Comparison of ENCODE assay signal across 8 mouse cellular contexts in the genomic region with DNA sequence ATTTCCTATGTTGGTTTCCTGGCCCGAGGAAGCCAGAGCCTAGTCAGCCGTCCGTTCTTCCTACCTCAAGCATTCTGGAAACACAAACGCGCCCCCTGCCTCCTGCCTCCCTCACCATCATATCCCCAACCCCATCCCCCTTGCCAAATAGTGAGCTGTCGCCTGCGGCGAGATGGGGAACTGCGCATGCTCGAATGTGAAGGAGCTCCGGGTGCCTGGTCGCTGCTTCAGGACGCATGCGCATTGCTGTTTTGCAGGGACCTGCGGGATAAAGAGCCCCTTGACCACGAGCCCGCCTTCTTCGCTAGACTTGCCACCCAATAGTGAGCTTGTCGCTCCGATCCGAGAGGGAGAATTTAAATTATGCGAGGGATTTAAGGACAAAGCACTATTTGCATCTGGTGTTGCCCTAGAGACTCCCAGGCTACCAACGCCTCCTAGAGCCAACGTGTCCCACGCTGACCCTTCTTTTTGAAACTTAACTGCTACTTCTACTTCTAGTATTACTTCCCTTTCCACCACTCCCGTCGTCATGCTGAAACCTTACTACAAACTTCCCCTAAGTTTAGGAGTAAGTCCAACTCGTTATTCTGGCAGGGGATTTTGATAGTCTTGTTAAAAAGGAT. TPM values are rescaled to one million over a fixed set of nuclear protein-coding genes. Genes with fewer than 3 reads are reported as not detected.
DNase-seq lines count a peak whose midpoint lies in the region; ATAC-seq lines count a peak whose summit lies in the region.

No protein-coding gene starts in this region.

- H3K27ac ChIP-seq in embryonic facial prominence, embryonic 12.5 days = peak overlapping the region; percentile 94
- H3K27ac ChIP-seq in limb, embryonic 10.5 days = peak overlapping the region; percentile 86
- peak overlapping the region; percentile 96 for H3K27ac ChIP-seq in midbrain, embryonic 12.5 days (replicated peaks)

- H3K4me1 ChIP-seq in embryonic facial prominence, embryonic 12.5 days = peaks cover 22% of the 10 kb centered on the region
- peaks cover 22% of the 10 kb centered on the region for H3K4me1 ChIP-seq in limb, embryonic 10.5 days
- H3K4me1 ChIP-seq in midbrain, embryonic 12.5 days = peaks cover 23% of the 10 kb centered on the region

- no peaks in the 10 kb centered on the region for H3K9me3 ChIP-seq in embryonic facial prominence, embryonic 12.5 days
- no peaks in the 10 kb centered on the region for H3K9me3 ChIP-seq in limb, embryonic 10.5 days (replicated peaks)
- no peaks in the 10 kb centered on the region for H3K9me3 ChIP-seq in midbrain, embryonic 12.5 days

- peak; percentile 76 for ATAC-seq in embryonic facial prominence, embryonic 12.5 days (ENCODE audit: insufficient number of reproducible peaks, insufficient read depth, low FRiP score, low TSS enrichment)
- peak; percentile 85 for ATAC-seq in midbrain, embryonic 12.5 days (ENCODE audit: low FRiP score, low read depth)

- peak; percentile 99 for DNase-seq in 3T3-L1 (ENCODE audit: low read depth, low spot score)
- peak; percentile 96 for DNase-seq in adrenal gland, postnatal 36 days
- peak; percentile 95 to 97 for DNase-seq in heart, adult 18-20 months
- peak; percentile 93 for DNase-seq in kidney, adult 18-20 months
- peak; percentile 99 for DNase-seq in limb, embryonic 10.5 days (ENCODE audit: low spot score)
- DNase-seq in skeletal muscle tissue, adult 2 months (ENCODE audit: low read depth, low spot score) = peak; percentile 99

- peak overlapping the region; percentile 64 for H3K4me3 ChIP-seq in embryonic facial prominence, embryonic 12.5 days
- H3K4me3 ChIP-seq in limb, embryonic 10.5 days = peak overlapping the region; percentile 73
- peak overlapping the region; percentile 64 for H3K4me3 ChIP-seq in midbrain, embryonic 12.5 days

- peak overlapping the region; percentile 60 for H3K9ac ChIP-seq in embryonic facial prominence, embryonic 12.5 days
- H3K9ac ChIP-seq in midbrain, embryonic 12.5 days (replicated peaks) = peak overlapping the region; percentile 72

- WGBS in embryonic facial prominence, embryonic 12.5 days = under 1% methylated on average over 28 of the region's 28 CpGs
- under 1% methylated on average over 28 of the region's 28 CpGs for WGBS in limb, embryonic 10.5 days
- under 1% methylated on average over 28 of the region's 28 CpGs for WGBS in midbrain, embryonic 12.5 days

- H3K27me3 ChIP-seq in embryonic facial prominence, embryonic 12.5 days = peaks cover 3% of the 10 kb centered on the region; the same call in 1 of the 2 replicates
- H3K27me3 ChIP-seq in limb, embryonic 10.5 days (ENCODE audit: low read depth, poor library complexity, severe bottlenecking) = no peaks in the 10 kb centered on the region
- H3K27me3 ChIP-seq in midbrain, embryonic 12.5 days = peaks cover 6% of the 10 kb centered on the region; the same call in 1 of the 2 replicates

- H3K4me2 ChIP-seq in embryonic facial prominence, embryonic 12.5 days (replicated peaks) = peak overlapping the region; percentile 69
- H3K4me2 ChIP-seq in midbrain, embryonic 12.5 days (replicated peaks) = peak overlapping the region; percentile 76

- H3K36me3 ChIP-seq in embryonic facial prominence, embryonic 12.5 days = 0 out of 2 replicates have a peak, but pooled peaks cover 4% of the 10 kb centered on the region
- peaks cover 14% of the 10 kb centered on the region for H3K36me3 ChIP-seq in limb, embryonic 10.5 days
- no peaks in the 10 kb centered on the region for H3K36me3 ChIP-seq in midbrain, embryonic 12.5 days

RNA-seq across cellular contexts. Expression of a gene that starts 0.8 kb away (rescaled TPM):
- total RNA-seq in adrenal gland, postnatal 36 days (2021) = 100 to 1,000 TPM; 154 TPM
- polyA plus RNA-seq in embryonic facial prominence, embryonic 12.5 days (2016; fragmentation: Nextera tagmentation; extraction: Ambion mirVana) = 158 and 169 TPM in 2 replicates
- total RNA-seq in heart, adult 18-20 months (2021) = 100 to 1,000 TPM; 159 to 164 TPM
- polyA plus RNA-seq in limb, embryonic 10.5 days (2016; fragmentation: Nextera tagmentation; extraction: Ambion mirVana) = 95.3 and 123 TPM in 2 replicates
- 200 and 204 TPM in 2 replicates for polyA plus RNA-seq in midbrain, embryonic 12.5 days (2016; fragmentation: Nextera tagmentation; extraction: Ambion mirVana)

RNA-seq across cellular contexts. Expression of a gene that starts 30.2 kb away (rescaled TPM):
- total RNA-seq in adrenal gland, postnatal 36 days (2021) = 10 to 100 TPM; 70.3 to 75.0 TPM
- 117 and 126 TPM in 2 replicates for polyA plus RNA-seq in embryonic facial prominence, embryonic 12.5 days (2016; fragmentation: Nextera tagmentation; extraction: Ambion mirVana)
- 10 to 100 TPM; 32.0 to 37.3 TPM for total RNA-seq in heart, adult 18-20 months (2021)
- polyA plus RNA-seq in limb, embryonic 10.5 days (2016; fragmentation: Nextera tagmentation; extraction: Ambion mirVana) = 128 and 132 TPM in 2 replicates
- 124 and 131 TPM in 2 replicates for polyA plus RNA-seq in midbrain, embryonic 12.5 days (2016; fragmentation: Nextera tagmentation; extraction: Ambion mirVana)

Comparison
In these comparisons a context has a peak if more than half of its experiments do, and no peak if none do; other contexts are left out.
1. Peak in every context shown above with its lines: DNase-seq, ATAC-seq, H3K4me3 ChIP-seq and H3K27ac ChIP-seq.